Mouse (Mus musculus) liver, postnatal 0 days (tissue): ENCODE data around the gene Flnb. TPM values are rescaled to one million over a fixed set of nuclear protein-coding genes. Genes with fewer than 3 reads are reported as not detected.

ENCODE experiments used
- ATAC-seq: fragments of 200-750 bp; cut with Nextera tagmentation; 2 replicates; pipeline ENCODE4 v1.8.0; 2017; ENCODE audit warnings: mild to moderate bottlenecking, moderate library complexity
- DNase-seq: peaks from one replicate; pipeline ENCODE4 v3.0.0-alpha.2; 2016
- H3K27ac ChIP-seq: fragments of 300-500 bp; sonication (generic); 2 replicates; pipeline ENCODE4 v1.5.1; 2014; ENCODE audit warnings: antibody characterized with exemption, moderate library complexity, mild to moderate bottlenecking, low read depth
- H3K27me3 ChIP-seq: fragments of 300-500 bp; sonication (generic); 2 replicates; pipeline ENCODE4 v1.6.1; 2014; ENCODE audit warnings: low read length, control low read depth, mixed read lengths; ENCODE audit not compliant: insufficient read depth
- H3K36me3 ChIP-seq: fragments of 300-500 bp; sonication (generic); replicated peaks from 2 replicates; pipeline ENCODE4 v1.6.1; 2014; ENCODE audit warnings: mild to moderate bottlenecking, control low read depth, low read length, moderate library complexity, mixed read lengths; ENCODE audit not compliant: insufficient read depth
- H3K4me1 ChIP-seq: fragments of 300-500 bp; sonication (generic); 2 replicates; pipeline ENCODE4 v1.6.1; 2014; ENCODE audit warnings: antibody characterized with exemption, mild to moderate bottlenecking, control low read depth; ENCODE audit not compliant: insufficient read depth
- H3K4me2 ChIP-seq: fragments of 300-500 bp; sonication (generic); 2 replicates; pipeline ENCODE4 v1.6.1; 2014; ENCODE audit warnings: low read depth, mild to moderate bottlenecking, low read length, moderate library complexity, mixed read lengths
- H3K4me3 ChIP-seq: fragments of 300-500 bp; sonication (generic); 2 replicates; pipeline ENCODE4 v1.5.1; 2014; ENCODE audit warnings: low read depth, low read length
- H3K9ac ChIP-seq: fragments of 300-500 bp; sonication (generic); replicated peaks from 2 replicates; pipeline ENCODE4 v1.6.1; 2014; ENCODE audit warnings: mild to moderate bottlenecking, moderate library complexity
- H3K9me3 ChIP-seq: fragments of 300-500 bp; sonication (generic); 2 replicates; pipeline ENCODE4 v1.6.1; 2016; ENCODE audit warnings: mild to moderate bottlenecking, control low read depth, low read length, mixed read lengths
- CTCF ChIP-seq: sonication (generic); IDR thresholded peaks from 2 replicates; pipeline ENCODE4 v1.5.1; 2016; ENCODE audit warnings: antibody characterized with exemption, low read depth
- EP300 ChIP-seq: IDR thresholded peaks from 2 replicates; pipeline ENCODE4 v1.6.1; 2016; ENCODE audit warnings: antibody characterized with exemption, low read depth, mild to moderate bottlenecking
- WGBS: fragments of 180-500 bp; shearing (Covaris S2); extraction: QIAGEN DNeasy Blood & Tissue Kit; methylation state at CpG from one replicate; pipeline ENCODE4 v1.1.7; 2014; ENCODE audit not compliant: insufficient replicate concordance; 5-methylcytosine and 5-hydroxymethylcytosine counted together
- polyA plus RNA-seq: library from polyadenylated mRNA; unstranded; fragments of >200 nt; fragmentation: Nextera tagmentation; extraction: Ambion mirVana; gene quantifications from 2 replicates; pipeline ENCODE4 v1.2.1, GENCODE M21; 2015

The Flnb gene
- polyA plus RNA-seq, 1 experiment from 2014 or later = 2.9 TPM

DNA sequence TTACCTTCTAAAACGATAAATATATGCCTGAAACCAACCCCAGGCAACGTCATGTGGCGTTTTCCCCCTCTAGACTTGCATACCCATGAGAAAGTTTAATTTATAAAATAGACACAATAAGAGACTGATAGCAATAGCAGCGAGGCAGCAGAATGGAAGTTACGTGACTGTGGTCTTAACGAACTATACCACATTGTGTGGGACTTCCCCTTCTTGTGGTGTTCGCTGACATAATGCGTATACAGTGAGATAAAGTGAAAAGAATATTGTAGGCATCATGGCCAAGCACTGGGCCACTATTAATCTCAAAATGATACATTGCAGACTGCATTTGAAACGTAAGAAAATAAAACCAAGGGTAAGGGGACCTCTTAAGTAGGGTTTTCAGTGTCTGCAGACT is 72.1 kb downstream of the Flnb start:
- no peaks in the 10 kb centered on the region for H3K27me3 ChIP-seq
- DNase-seq (no peak), ATAC-seq (no peak)
- H3K36me3 ChIP-seq = peaks cover 31% of the 10 kb centered on the region
- WGBS = 34% methylated on average over 9 of the region's 9 CpGs
- H3K9ac ChIP-seq = no peak overlapping the region
- no peak overlapping the region for H3K27ac ChIP-seq
- peak overlapping the region; percentile 47 for H3K4me2 ChIP-seq
- TF ChIP-seq CTCF (no peak), EP300 (no peak)
- no peaks in the 10 kb centered on the region for H3K9me3 ChIP-seq
- H3K4me3 ChIP-seq = no peak overlapping the region
- H3K4me1 ChIP-seq = 0 out of 2 replicates have a peak, but pooled peaks cover 6% of the 10 kb centered on the region

DNA sequence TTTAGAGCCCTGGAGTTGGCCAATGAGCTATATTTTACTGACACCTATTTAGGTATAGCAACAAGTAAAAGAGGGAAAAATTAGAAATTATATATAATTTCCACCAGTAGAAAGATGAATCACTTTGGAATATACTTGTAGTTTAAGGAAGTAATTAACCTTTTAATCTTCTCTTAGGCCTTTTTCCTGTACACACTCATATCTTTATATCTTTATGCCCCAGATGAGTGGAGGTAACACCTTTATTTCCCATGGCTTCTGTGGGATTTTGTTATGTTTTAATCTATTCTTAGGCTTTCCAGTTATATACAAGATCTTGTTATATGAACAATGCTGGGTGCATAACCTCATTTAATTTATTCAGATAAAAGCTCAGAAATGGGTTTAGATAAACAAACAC is 73.6 kb downstream of the Flnb start:
- Histone ChIP-seq H3K4me2 (no peak overlapping the region), H3K4me1 (0 out of 2 replicates have a peak, but pooled peaks cover 6% of the 10 kb centered on the region), H3K4me3 (no peak overlapping the region), H3K27ac (no peak overlapping the region), H3K36me3 (peaks cover 30% of the 10 kb centered on the region), H3K27me3 (no peaks in the 10 kb centered on the region), H3K9ac (no peak overlapping the region), H3K9me3 (no peaks in the 10 kb centered on the region)
- TF ChIP-seq CTCF = no peak
- no peak for ATAC-seq
- DNase-seq = no peak

DNA sequence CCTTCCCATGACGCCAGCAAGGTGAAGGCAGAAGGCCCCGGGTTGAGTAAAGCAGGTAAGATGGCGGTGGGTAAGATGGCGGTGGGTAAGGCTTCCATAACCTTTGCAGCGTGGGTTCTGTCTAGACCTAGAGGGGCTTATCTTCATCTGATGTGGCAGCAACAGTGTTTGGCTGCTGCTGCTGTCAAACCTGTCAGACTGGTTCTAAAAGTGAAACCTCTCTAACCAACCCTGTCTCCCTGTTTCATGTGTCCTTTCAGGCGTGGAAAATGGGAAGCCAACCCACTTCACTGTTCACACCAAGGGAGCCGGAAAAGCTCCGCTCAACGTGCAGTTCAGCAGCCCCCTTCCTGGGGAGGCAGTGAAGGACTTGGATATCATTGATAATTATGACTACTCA is 78.4 kb downstream of the Flnb start:
- ATAC-seq (no peak), DNase-seq (no peak)
- Histone ChIP-seq H3K4me2 (no peak overlapping the region), H3K9ac (no peak overlapping the region), H3K9me3 (no peaks in the 10 kb centered on the region), H3K27ac (no peak overlapping the region), H3K4me1 (peaks cover 4% of the 10 kb centered on the region; the same call in 1 of the 2 replicates), H3K4me3 (no peak overlapping the region), H3K36me3 (peaks cover 23% of the 10 kb centered on the region; the same call in 1 of the 2 replicates), H3K27me3 (no peaks in the 10 kb centered on the region)
- no peak for TF ChIP-seq CTCF
- no peak for TF ChIP-seq EP300
- 81% methylated on average over 9 of the region's 9 CpGs for WGBS

DNA sequence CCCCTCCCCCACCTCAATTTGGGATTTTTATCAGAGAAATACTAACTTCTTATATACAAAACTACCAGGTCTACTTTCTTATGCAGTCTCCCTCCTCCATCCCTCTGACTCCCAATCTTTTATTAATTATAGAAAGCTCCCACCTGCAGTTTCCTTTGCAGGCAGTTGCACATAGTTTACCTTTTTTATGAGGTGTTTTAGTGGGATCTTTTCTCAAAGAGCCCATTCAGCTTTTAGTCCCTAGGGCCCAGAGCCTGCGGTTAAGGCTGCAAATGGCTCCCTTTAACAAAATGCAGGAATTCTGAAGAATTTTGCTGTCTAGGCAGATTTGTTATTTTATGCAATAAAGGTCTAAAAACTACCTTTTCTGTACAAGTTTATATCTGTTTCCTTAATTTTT is 78.9 kb downstream of the Flnb start:
- H3K36me3 ChIP-seq = peaks cover 21% of the 10 kb centered on the region; the same call in 1 of the 2 replicates
- H3K9ac ChIP-seq = no peak overlapping the region
- DNase-seq (no peak), ATAC-seq (no peak)
- no peaks in the 10 kb centered on the region for H3K9me3 ChIP-seq
- TF ChIP-seq EP300 = no peak
- TF ChIP-seq CTCF = no peak
- peaks cover 4% of the 10 kb centered on the region; the same call in 1 of the 2 replicates for H3K4me1 ChIP-seq
- no peaks in the 10 kb centered on the region for H3K27me3 ChIP-seq
- H3K4me3 ChIP-seq = no peak overlapping the region
- no peak overlapping the region for H3K4me2 ChIP-seq
- WGBS = 90% methylated on average over 1 of the region's 1 CpGs
- H3K27ac ChIP-seq = no peak overlapping the region

DNA sequence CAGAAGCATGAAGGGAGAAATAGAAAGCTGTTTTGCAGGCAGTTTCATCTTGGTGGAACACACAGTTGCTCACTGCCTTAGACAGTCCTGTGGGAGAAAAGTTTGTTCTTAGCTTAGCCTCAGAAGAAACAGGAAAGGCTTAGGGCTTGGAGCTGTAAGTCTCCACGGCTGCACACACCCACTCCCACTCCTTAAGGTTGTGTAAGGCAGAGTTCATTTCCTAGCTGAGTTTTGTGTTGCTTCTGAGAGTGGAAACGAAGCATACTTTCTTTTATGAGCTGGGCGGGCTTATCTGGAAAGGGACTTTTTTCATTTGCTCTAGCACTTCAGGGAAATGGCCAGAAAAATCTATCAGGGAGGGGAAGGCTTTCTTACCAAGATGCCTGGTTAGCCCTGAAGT is 82.2 kb downstream of the Flnb start:
- ATAC-seq = no peak
- DNase-seq = no peak
- no peak overlapping the region for H3K4me2 ChIP-seq

DNA sequence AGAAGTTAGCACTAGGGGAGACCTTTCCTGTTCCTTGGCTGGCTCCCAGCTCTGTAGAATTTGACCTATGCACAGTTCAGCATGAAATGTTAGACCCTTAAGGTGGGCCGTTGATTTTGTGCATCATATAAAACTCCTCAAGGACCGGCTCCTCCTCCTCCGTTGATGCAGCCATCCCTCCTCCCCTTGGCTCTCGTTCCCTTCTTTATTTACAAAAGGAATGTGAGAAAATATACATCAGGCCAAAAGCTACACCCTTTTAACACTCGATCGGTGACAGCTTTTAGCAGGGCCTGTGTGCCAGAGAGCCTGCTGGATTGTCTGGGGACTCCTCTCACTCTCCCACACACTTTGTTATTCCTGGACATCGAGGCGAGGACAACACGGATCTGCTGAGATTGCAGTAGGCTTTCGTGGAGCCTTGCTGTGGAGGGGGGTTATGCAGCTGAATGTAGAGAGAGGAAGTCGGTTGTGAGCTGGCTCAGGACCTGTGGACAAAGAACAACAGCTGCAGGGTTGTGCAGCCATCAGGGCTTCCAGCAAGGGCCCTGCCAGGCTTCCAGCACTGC is 82.8 kb downstream of the Flnb start:
- Histone ChIP-seq H3K9ac (no peak overlapping the region), H3K4me3 (no peak overlapping the region), H3K27me3 (no peaks in the 10 kb centered on the region), H3K9me3 (no peaks in the 10 kb centered on the region), H3K4me1 (peaks cover 4% of the 10 kb centered on the region; the same call in 1 of the 2 replicates), H3K4me2 (no peak overlapping the region), H3K36me3 (peaks cover 22% of the 10 kb centered on the region), H3K27ac (peak overlapping the region; percentile 39; the same call in 1 of the 2 replicates)
- ATAC-seq = no peak
- DNase-seq = no peak
- TF ChIP-seq CTCF = no peak
- TF ChIP-seq EP300 = no peak
- 62% methylated on average over 11 of the region's 11 CpGs for WGBS

More for the DNA sequence above, 82.2 kb downstream of the Flnb start:
- 44% methylated on average over 3 of the region's 3 CpGs for WGBS
- no peak for TF ChIP-seq CTCF
- TF ChIP-seq EP300 = no peak
- Histone ChIP-seq H3K9me3 (no peaks in the 10 kb centered on the region), H3K36me3 (peaks cover 18% of the 10 kb centered on the region), H3K4me3 (no peak overlapping the region), H3K27ac (no peak overlapping the region), H3K27me3 (no peaks in the 10 kb centered on the region), H3K9ac (no peak overlapping the region), H3K4me1 (peaks cover 4% of the 10 kb centered on the region; the same call in 1 of the 2 replicates)
